Mouse (Mus musculus): ENCODE measurements around the gene Klhl29. TPM values are rescaled to one million over a fixed set of nuclear protein-coding genes. Genes with fewer than 3 reads are reported as not detected.

Gene Klhl29
- total and polyA plus RNA-seq, 3 experiments = not detected

GRCm38 (mm10) chr12:5246721-5247341 is 128.7 kb downstream of the Klhl29 start:
- Histone ChIP-seq H3K79me2 (ENCODE audit: control insufficient read depth, insufficient read depth, low read length, poor library complexity) (no peaks in the 10 kb centered on the region), H3K4me1 (ENCODE audit: control insufficient read depth in 1 of 2, insufficient read depth in 2 of 2, low read length in 2 of 2) (no peaks in the 10 kb centered on the region), H3K27ac (ENCODE audit: control insufficient read depth, low read depth, low read length) (no peak overlapping the region), H3K4me3 (ENCODE audit: control insufficient read depth in 1 of 2, insufficient read depth in 1 of 2, low read depth in 2 of 2, low read length in 2 of 2) (no peak overlapping the region), H3K9ac (ENCODE audit: control insufficient read depth, low read depth, low read length, poor library complexity, severe bottlenecking) (no peak overlapping the region), H3K36me3 (ENCODE audit: control insufficient read depth in 1 of 2, insufficient read depth in 2 of 2, low read length in 2 of 2) (no peaks in the 10 kb centered on the region), H3K9me3 (replicated peaks; ENCODE audit: insufficient read depth, low read length) (no peaks in the 10 kb centered on the region), H3K27me3 (ENCODE audit: control insufficient read depth in 1 of 2, insufficient read depth in 2 of 2, low read length in 2 of 2) (no peaks in the 10 kb centered on the region)
- TF ChIP-seq TBP (IDR thresholded peaks at IDR 0.05; ENCODE audit: low read depth, low read length) (no peak), POLR2A (IDR thresholded peaks at IDR 0.05; ENCODE audit: control insufficient read depth in 1 of 2, insufficient read depth in 1 of 2, low read depth in 1 of 2, low read length in 2 of 2, poor library complexity in 1 of 2) (no peak), ZC3H11A (IDR thresholded peaks at IDR 0.05; ENCODE audit: low read depth, low read length) (no peak), NELFE (IDR thresholded peaks at IDR 0.05; ENCODE audit: low read depth, low read length) (no peak), KAT2A (conservative IDR thresholded peaks at IDR 0.05; ENCODE audit: low read depth, low read length) (no peak), E2F4 (IDR thresholded peaks at IDR 0.05; ENCODE audit: borderline replicate concordance, low read depth, low read length) (no peak), MAFK (IDR thresholded peaks at IDR 0.05; ENCODE audit: borderline replicate concordance, low read depth, low read length) (no peak), POLR2AphosphoS5 (IDR thresholded peaks at IDR 0.05; ENCODE audit: borderline replicate concordance, low read depth, low read length) (no peak), CHD2 (IDR thresholded peaks at IDR 0.05; ENCODE audit: low read length) (no peak), CHD1 (IDR thresholded peaks at IDR 0.05; ENCODE audit: low read depth, low read length) (no peak), BHLHE40 (IDR thresholded peaks at IDR 0.05; ENCODE audit: borderline replicate concordance, low read depth, low read length) (no peak), TCF12 (IDR thresholded peaks at IDR 0.05; ENCODE audit: low read depth, low read length) (no peak)
- no peak for DNase-seq (ENCODE audit: low read depth, low spot score)

- DNase-seq (ENCODE audit: low read depth, low spot score) = no peak
- Histone ChIP-seq H3K9me3 (replicated peaks; ENCODE audit: insufficient read depth, low read length) (no peaks in the 10 kb centered on the region), H3K79me2 (ENCODE audit: control insufficient read depth, insufficient read depth, low read length, poor library complexity) (no peaks in the 10 kb centered on the region), H3K9ac (ENCODE audit: control insufficient read depth, low read depth, low read length, poor library complexity, severe bottlenecking) (no peak overlapping the region), H3K27me3 (ENCODE audit: control insufficient read depth in 1 of 2, insufficient read depth in 2 of 2, low read length in 2 of 2) (no peaks in the 10 kb centered on the region), H3K36me3 (ENCODE audit: control insufficient read depth in 1 of 2, insufficient read depth in 2 of 2, low read length in 2 of 2) (no peaks in the 10 kb centered on the region), H3K4me3 (ENCODE audit: control insufficient read depth in 1 of 2, insufficient read depth in 1 of 2, low read depth in 2 of 2, low read length in 2 of 2) (no peak overlapping the region), H3K27ac (ENCODE audit: control insufficient read depth, low read depth, low read length) (no peak overlapping the region), H3K4me1 (ENCODE audit: control insufficient read depth in 1 of 2, insufficient read depth in 2 of 2, low read length in 2 of 2) (no peaks in the 10 kb centered on the region)
- no peak for TF ChIP-seq SMC3 (IDR thresholded peaks at IDR 0.05; ENCODE audit: low read depth, low read length)
These were observed 129.3 kb downstream of the Klhl29 start for GRCm38 (mm10) chr12:5246193-5246621.

- Histone ChIP-seq H3K4me1 (ENCODE audit: control insufficient read depth in 1 of 2, insufficient read depth in 2 of 2, low read length in 2 of 2) (no peaks in the 10 kb centered on the region), H3K9ac (ENCODE audit: control insufficient read depth, low read depth, low read length, poor library complexity, severe bottlenecking) (no peak overlapping the region), H3K36me3 (ENCODE audit: control insufficient read depth in 1 of 2, insufficient read depth in 2 of 2, low read length in 2 of 2) (no peaks in the 10 kb centered on the region), H3K27me3 (ENCODE audit: control insufficient read depth in 1 of 2, insufficient read depth in 2 of 2, low read length in 2 of 2) (no peaks in the 10 kb centered on the region), H3K9me3 (replicated peaks; ENCODE audit: insufficient read depth, low read length) (no peaks in the 10 kb centered on the region), H3K4me3 (ENCODE audit: control insufficient read depth in 1 of 2, insufficient read depth in 1 of 2, low read depth in 2 of 2, low read length in 2 of 2) (no peak overlapping the region), H3K27ac (ENCODE audit: control insufficient read depth, low read depth, low read length) (no peak overlapping the region), H3K79me2 (ENCODE audit: control insufficient read depth, insufficient read depth, low read length, poor library complexity) (no peaks in the 10 kb centered on the region)
- TF ChIP-seq USF1 (IDR thresholded peaks at IDR 0.05; ENCODE audit: low read depth, low read length) (no peak), TBP (IDR thresholded peaks at IDR 0.05; ENCODE audit: low read depth, low read length) (no peak), ELF1 (IDR thresholded peaks at IDR 0.05; ENCODE audit: low read depth, low read length) (no peak), JUND (IDR thresholded peaks at IDR 0.05; ENCODE audit: low read depth, low read length) (no peak), HCFC1 (IDR thresholded peaks at IDR 0.05; ENCODE audit: low read depth, low read length) (no peak), CTCF (IDR thresholded peaks at IDR 0.05 in 2 of 3, conservative IDR thresholded peaks at IDR 0.05 in 1 of 3; ENCODE audit: control insufficient read depth in 1 of 3, insufficient read depth in 1 of 3, low read depth in 2 of 3, low read length in 3 of 3, poor library complexity in 1 of 3, severe bottlenecking in 1 of 3) (no peak), POLR2AphosphoS2 (IDR thresholded peaks at IDR 0.05; ENCODE audit: low read length) (no peak), GABPA (IDR thresholded peaks at IDR 0.05; ENCODE audit: low read depth, low read length) (no peak), TAL1 (IDR thresholded peaks at IDR 0.05; ENCODE audit: low read length) (no peak), ZNF384 (IDR thresholded peaks at IDR 0.05; ENCODE audit: low read depth, low read length) (no peak), ZKSCAN1 (IDR thresholded peaks at IDR 0.05; ENCODE audit: low read depth, low read length) (no peak), EP300 (IDR thresholded peaks at IDR 0.05; ENCODE audit: low read depth in 1 of 2, low read length in 2 of 2) (no peak), ZMIZ1 (IDR thresholded peaks at IDR 0.05; ENCODE audit: low read depth, low read length) (no peak)
- DNase-seq (ENCODE audit: low read depth, low spot score) = no peak
These were observed 130.3 kb downstream of the Klhl29 start for GRCm38 (mm10) chr12:5245207-5245597.
